Mouse (Mus musculus) c-Kit-positive CD71-positive TER-119-negative erythroid progenitor cells, embryonic 14.5 days (primary cell): ENCODE results near the gene St14.
A peak's percentile ranks its signal among the peaks of the same experiment; 100 is the strongest.
"Not testable (repeated sequence)": the region's sequence is repeated elsewhere in the genome, so short reads cannot be mapped to it uniquely, and the experiment has no call there.

Experiments
- DNase-seq: peaks from one replicate; pipeline ENCODE4 v3.0.0-alpha.2; 2013; ENCODE audit warnings: low read depth

Gene St14

DNA sequence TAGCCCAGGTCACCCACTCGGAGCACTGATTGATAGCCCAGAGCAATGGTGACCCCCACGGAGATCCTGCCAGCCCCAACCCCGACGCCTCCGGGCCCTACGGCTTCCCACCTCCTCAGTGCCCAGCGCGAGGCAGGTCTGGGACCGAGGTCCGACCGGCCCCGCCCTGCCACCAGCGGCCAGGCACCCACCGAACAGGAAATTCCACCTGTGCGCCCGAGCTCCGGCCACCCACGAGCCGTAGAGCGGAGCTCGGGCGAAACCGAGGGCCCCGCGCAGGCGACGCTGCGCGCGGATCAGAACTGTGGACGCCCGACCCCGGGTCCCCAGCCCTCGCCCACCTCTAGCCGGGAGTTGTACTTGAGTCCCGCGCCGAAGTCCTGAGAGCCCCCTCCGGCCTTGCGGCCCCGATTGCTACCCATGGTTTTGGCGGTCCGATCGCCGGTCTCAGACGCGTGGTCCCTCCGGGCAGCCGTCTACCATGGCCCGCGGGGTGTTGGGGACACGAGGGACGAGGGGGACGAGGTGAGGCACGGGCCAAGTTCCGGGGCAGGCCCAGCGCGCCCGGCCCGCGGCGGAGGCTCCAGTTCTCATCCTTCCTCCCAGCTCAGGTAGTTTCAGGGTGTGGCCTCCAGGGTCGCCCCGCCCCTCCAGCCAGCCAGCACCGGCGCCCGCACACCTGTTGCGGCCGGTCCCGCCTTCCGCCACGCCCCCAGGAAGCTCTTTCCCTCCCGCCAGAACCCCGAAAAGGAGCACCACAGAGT is at the start of gene St14:
St14 (minus strand) TSS at position 649 of the 764 bp plus-strand sequence.
- DNase-seq = no peak

GRCm38 (mm10) chr9:31177692-31178091 is 46.0 kb upstream of the St14 start:
- DNase-seq = no peak

- peak; percentile 16 for DNase-seq
Observed at GRCm38 (mm10) chr9:31176379-31177130, 44.9 kb upstream of the St14 start.

GRCm38 (mm10) chr9:31175978-31176377 is 44.3 kb upstream of the St14 start:
- DNase-seq = no peak

GRCm38 (mm10) chr9:31175346-31175745 is 43.7 kb upstream of the St14 start:
- no peak for DNase-seq

DNA sequence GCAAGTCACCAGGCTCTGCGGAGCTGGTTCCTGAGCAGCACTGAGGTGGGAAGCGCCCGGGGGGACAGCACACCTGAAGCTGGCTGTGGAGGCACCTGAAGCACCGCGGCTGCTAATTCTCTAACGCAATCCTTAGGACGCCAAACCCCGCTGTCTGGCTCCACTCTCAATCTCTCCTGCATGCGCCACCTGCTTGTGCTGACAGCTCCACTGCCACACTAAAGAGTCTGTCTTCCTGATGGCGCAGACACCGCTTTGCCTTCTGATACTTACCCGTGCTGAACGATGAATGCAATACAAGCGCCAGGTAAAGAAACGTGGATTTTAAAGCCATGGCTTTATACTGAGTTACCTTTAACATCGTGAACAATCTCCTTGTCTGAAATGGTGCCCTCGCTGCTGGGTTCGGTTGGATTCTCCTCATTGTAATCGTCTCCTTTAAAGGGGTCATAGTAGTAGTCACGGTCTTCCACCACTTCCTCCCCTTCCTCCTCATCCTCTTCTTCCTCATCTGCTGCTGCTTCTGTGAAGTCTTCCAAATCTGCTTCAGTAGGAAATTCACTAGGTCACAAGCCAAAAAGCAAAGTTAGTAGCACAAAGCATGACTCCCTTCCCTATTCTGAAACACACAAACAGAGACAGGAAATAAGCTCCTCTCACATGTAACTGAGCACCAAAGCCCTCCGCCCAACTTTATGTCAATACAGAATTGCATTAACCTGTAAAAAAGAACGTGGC is 36.9 kb upstream of the St14 start:
- no peak for DNase-seq

DNA sequence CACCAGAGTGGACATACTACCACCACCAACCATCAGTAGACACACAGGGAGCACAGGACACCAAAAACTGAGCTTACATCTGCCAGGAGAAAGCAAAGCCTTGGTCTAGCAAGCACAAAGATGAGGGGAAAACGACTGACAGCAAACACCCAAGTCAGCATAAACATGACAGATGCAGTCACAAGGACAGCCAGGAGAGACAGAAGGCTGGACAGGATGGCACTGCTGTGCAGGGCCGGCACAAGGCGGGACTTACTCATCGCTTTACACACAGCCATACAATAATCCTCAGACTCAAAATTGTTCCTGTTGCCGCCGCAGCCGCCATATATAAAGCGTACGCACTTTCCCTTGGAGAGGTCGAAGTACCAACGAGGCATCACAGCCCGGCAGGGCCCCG is 35.7 kb upstream of the St14 start:
- no peak for DNase-seq

GRCm38 (mm10) chr9:31165505-31165904 is 33.9 kb upstream of the St14 start:
- DNase-seq = not testable (repeated sequence)

DNA sequence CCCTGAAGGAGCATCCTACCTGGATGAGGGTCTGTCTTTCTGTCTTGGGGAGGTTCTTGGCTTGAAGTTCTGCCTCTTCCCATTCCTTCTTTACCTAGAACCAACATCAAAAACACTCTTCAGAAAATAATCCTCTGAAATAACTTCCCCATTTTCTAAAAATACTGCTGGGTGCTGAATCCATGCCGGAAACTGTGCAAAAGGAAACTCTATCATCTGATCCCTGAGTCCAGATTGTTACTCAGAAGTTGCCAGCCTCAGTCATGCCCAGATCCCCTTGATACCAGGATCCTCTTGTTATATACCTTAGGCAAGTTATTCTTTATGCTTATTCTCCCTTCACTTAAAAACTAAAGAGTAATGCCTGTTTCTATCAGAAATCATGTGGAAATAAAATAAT is 31.7 kb upstream of the St14 start:
- no peak for DNase-seq

GRCm38 (mm10) chr9:31162911-31163310 is 31.3 kb upstream of the St14 start:
- DNase-seq = no peak

DNA sequence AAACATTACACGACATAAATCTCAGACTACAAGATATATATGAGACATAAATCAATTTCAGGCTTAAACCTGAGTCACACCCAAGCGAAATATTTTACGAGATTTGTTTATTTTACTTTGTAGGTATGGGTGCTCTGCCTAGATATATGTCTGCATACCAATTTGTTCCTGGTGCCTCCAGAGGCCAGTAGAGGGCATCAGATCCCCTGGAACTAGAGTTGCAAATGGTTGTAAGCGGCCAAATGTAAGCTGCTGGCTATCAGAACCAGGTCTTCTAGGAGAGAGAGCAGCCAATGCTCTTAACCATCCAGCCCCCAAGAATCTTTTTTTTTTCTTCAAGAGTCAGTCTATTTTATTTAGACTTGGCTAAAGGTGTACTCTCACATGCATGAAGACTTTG is 28.3 kb upstream of the St14 start:
- DNase-seq = peak; percentile 32

- no peak for DNase-seq
Observed at GRCm38 (mm10) chr9:31156594-31156993, 24.9 kb upstream of the St14 start.

GRCm38 (mm10) chr9:31151050-31151449 is 19.4 kb upstream of the St14 start:
- peak; percentile 53 for DNase-seq

DNA sequence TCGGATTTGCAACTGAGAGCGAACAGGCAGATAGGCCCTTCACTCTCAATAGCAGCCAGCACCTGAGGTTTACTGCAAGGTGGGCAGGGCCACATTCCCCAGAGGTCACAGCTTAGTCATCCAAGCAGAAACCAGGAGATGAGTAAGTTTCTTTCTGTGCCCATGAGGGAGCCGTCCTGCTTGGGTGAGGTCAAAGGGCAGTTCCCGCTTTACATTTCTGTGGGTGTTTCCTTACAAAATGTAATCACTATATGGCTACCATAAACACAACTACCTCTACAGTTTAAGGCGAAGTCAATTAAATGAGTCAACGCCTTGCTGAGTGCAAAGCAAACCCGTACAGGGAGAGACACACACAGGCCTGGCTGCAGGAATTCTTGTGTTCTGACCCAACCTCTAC is 16.5 kb upstream of the St14 start:
- DNase-seq = no peak

DNA sequence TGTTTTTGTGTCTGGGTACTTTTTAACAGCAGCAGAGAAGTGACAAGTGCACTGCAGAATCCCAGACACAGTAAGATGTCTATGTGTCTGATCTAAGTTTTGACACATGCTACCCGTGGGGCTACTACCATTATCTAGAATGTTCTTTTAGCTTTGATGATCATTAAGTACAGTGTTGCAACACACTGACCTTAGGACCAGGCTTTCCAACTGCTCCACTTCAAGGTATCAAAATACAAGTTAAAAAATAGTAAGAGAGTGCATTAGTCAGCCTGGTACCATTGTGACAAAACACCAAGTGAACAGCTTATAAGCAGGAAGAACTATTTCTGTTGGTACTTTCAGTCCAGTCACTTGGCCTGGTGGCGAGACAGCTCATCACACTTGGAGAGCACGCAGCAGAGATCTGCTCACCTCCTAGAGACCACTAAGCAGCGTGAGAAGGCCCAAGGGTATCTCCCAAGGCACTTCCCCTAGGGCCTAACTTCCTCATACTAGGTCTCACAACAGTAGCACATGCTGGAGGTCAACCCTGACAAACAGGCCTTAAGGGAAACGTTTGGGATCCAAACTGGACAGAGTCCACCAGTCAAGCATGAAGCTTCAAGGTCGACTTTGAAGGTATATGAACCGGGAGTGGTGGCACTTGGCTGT is 13.7 kb upstream of the St14 start:
- no peak for DNase-seq

- no peak for DNase-seq
Observed at GRCm38 (mm10) chr9:31142924-31143323, 11.3 kb upstream of the St14 start.

DNA sequence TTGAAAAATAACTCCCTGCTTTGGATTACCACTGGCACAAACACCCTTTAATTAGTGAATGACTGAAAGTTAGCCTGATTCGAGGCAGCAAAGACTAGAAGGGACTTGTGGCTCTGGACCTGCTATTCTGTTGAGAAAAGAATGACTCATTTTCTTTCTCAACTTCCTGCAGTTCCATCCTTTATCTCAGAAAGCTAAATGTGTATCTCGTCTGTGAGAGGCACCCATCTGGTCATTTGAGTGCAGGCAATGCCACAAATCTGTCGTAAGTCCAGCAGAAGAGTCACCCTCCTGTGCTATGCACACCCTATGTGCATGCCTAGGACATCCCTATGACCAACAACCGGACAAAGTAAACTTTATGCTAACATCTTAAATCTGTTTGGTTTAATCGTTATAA is 1.5 kb upstream of the St14 start:
- DNase-seq = no peak

- DNase-seq = no peak
Observed at GRCm38 (mm10) chr9:31130357-31131204, 1.1 kb downstream of the St14 start.

DNA sequence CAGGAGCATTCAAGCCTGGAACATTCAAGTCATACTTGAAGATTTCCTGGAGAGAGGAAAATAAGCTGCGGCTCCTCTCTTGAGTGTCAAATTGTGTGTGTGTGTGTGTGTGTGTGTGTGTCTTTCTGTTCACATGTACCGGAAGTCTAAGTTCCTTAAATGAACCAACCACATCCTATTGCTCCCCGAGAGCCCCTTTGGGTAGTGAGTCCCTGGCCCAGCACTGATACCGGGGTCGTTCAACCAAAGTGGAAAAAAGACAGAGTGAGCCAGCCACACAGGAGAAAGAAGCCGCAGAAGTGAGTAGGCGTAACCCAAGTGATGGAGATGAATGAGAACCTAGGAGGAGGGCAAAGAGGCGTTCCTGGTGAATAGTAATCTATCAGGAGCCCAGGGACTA is 1.7 kb downstream of the St14 start:
- no peak for DNase-seq

DNA sequence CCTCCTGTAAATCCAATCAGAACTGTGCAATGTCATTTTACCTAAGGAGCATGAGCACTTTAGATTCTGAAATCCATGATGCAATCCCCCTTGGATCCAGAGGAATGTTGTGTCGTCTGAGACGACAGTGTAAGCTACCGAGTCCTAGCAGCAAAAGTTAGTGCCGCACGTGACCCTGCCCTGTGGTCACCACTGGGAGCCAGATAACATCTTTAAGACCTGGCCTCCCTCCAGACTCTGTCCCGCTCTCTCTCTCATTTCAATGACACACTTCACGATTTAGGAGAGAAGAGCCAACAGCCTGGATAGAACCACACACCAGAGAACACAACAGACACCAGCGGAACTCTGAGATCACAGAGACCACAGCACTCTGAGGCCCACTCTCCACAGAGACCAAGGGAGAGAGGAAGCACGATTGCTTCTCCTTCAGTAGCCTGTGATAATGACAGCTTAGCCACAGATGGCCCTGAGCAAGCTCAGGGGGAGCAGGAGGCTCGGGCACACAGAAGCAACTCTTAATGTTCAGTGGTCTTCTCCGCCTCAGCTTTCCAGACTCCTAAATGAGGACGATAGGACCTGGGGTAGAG is 3.7 kb downstream of the St14 start:
- DNase-seq = no peak

DNA sequence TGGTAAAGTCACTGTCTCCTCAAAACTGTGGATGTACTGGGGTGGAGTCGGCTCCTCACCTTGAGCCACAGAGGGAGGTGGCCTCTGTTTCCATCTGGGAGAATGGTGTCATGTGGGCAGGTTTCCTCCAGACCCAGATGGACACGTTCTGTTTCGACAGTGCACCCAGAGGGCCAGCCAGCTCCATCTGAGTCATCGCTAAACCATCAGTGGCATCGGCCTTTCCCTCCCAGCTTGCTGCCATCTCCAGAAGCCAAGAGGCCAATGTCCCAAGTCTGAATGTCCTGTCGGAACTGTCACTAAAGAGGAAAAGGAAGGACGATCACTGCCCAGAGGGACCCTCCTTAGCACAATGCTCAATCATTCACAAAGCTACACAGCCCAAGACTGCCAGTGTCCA is 5.6 kb downstream of the St14 start:
- no peak for DNase-seq
